In genomic region chr5:17816170-17816569, GRCm38 (mm10) we compare ENCODE assay signal across 8 mouse cellular contexts.
DNase-seq lines count a peak whose midpoint lies in the region; ATAC-seq and TF ChIP-seq lines count a peak whose summit lies in the region.

No protein-coding gene starts in this region.

- no peak overlapping the region for H3K4me2 ChIP-seq in hindbrain, postnatal 0 days (ENCODE audit: low read depth, low read length)
- no peak overlapping the region for H3K4me2 ChIP-seq in hindbrain, embryonic 13.5 days

- H3K36me3 ChIP-seq in hindbrain, postnatal 0 days (ENCODE audit: insufficient read depth, low read length): no peaks in the 10 kb centered on the region
- no peaks in the 10 kb centered on the region for H3K36me3 ChIP-seq in hindbrain, embryonic 13.5 days
- H3K36me3 ChIP-seq in ES-E14 (ENCODE audit: control insufficient read depth, insufficient read depth, low read length, poor library complexity, severe bottlenecking): no peaks in the 10 kb centered on the region

- no peak for ATAC-seq in hindbrain, postnatal 0 days
- no peak for ATAC-seq in hindbrain, embryonic 13.5 days (ENCODE audit: low FRiP score)

- no peaks in the 10 kb centered on the region for H3K4me1 ChIP-seq in hindbrain, postnatal 0 days (ENCODE audit: insufficient read depth, low read length)
- no peaks in the 10 kb centered on the region for H3K4me1 ChIP-seq in hindbrain, embryonic 13.5 days (replicated peaks)
- H3K4me1 ChIP-seq in ES-E14 (ENCODE audit: control insufficient read depth in 2 of 2, insufficient read depth in 2 of 2, low read length in 2 of 2, poor library complexity in 1 of 2): no peaks in the 10 kb centered on the region

- WGBS in hindbrain, postnatal 0 days: 4% methylated on average over 2 of the region's 2 CpGs
- WGBS in hindbrain, embryonic 13.5 days: 3% methylated on average over 2 of the region's 2 CpGs

- no peak overlapping the region for H3K9ac ChIP-seq in hindbrain, postnatal 0 days (replicated peaks; ENCODE audit: low read length)
- no peak overlapping the region for H3K9ac ChIP-seq in hindbrain, embryonic 13.5 days
- no peak overlapping the region for H3K9ac ChIP-seq in ES-E14 (ENCODE audit: insufficient read depth, low read depth, low read length, poor library complexity, severe bottlenecking)

- H3K27ac ChIP-seq in hindbrain, postnatal 0 days: no peak overlapping the region
- H3K27ac ChIP-seq in hindbrain, embryonic 13.5 days: no peak overlapping the region
- H3K27ac ChIP-seq in ES-E14 (ENCODE audit: insufficient read depth, low read depth, low read length, poor library complexity, severe bottlenecking): no peak overlapping the region

- peak; percentile 60 for DNase-seq in hindbrain, postnatal 0 days (ENCODE audit: low spot score)
- peak; percentile 78 for DNase-seq in 3T3-L1 (ENCODE audit: low read depth, low spot score)
- DNase-seq in ES-E14 (ENCODE audit: low read depth, low spot score): peak; percentile 24
- DNase-seq in hindlimb bud, embryonic 11.5 days (ENCODE audit: extremely low spot score, low read depth, low spot score): peak; percentile 26
- DNase-seq in urinary bladder, postnatal 4 days (ENCODE audit: low spot score in 2 of 2): no peak
- DNase-seq in layer of hippocampus, adult 8-10 months (ENCODE audit: low spot score in 2 of 2): no peak
- no peak for DNase-seq in cerebellum, postnatal 36 days

- peak; percentile 70 for TF ChIP-seq CTCF in hindbrain, postnatal 0 days (IDR thresholded peaks at IDR 0.05; ENCODE audit: low read depth)

- H3K27me3 ChIP-seq in hindbrain, postnatal 0 days (ENCODE audit: insufficient read depth, low read length): no peaks in the 10 kb centered on the region
- H3K27me3 ChIP-seq in hindbrain, embryonic 13.5 days: no peaks in the 10 kb centered on the region

- no peak overlapping the region for H3K4me3 ChIP-seq in hindbrain, postnatal 0 days (ENCODE audit: low read length)
- H3K4me3 ChIP-seq in hindbrain, embryonic 13.5 days: no peak overlapping the region
- no peak overlapping the region for H3K4me3 ChIP-seq in ES-E14 (ENCODE audit: insufficient read depth in 1 of 2, low read depth in 1 of 2, low read length in 2 of 2, poor library complexity in 1 of 2, severe bottlenecking in 1 of 2)

- in situ Hi-C loops in ES-E14 (cut with MboI; ENCODE audit: low sequenced_read_pairs in 2 of 2, unreplicated experiment in 2 of 2): no loop called here

- H3K9me3 ChIP-seq in hindbrain, postnatal 0 days (ENCODE audit: low read length): no peaks in the 10 kb centered on the region
- H3K9me3 ChIP-seq in hindbrain, embryonic 13.5 days: no peaks in the 10 kb centered on the region
- H3K9me3 ChIP-seq in ES-E14 (ENCODE audit: control insufficient read depth, insufficient read depth, low read depth, low read length): no peaks in the 10 kb centered on the region

TF ChIP-seq in ES-E14, 5 proteins besides CTCF, POLR2A, EP300 and RAD21:
- peak; percentile 92 for TF ChIP-seq ZNF384 (IDR thresholded peaks at IDR 0.05; ENCODE audit: low read depth, low read length)
- TF ChIP-seq MAFK (IDR thresholded peaks at IDR 0.05; ENCODE audit: insufficient read depth, low read depth, low read length): no peak
- TF ChIP-seq ZC3H11A (IDR thresholded peaks at IDR 0.05; ENCODE audit: borderline replicate concordance, low read depth, low read length): no peak
- TF ChIP-seq CHD2 (IDR thresholded peaks at IDR 0.05; ENCODE audit: low read depth, low read length): no peak

Comparison
In these comparisons a context has a peak if more than half of its experiments do, and no peak if none do; other contexts are left out.
1. DNase-seq: peak in hindbrain, postnatal 0 days (single experiment), 3T3-L1 (single experiment), ES-E14 (single experiment) and hindlimb bud, embryonic 11.5 days (single experiment); none in urinary bladder, postnatal 4 days (0 of 2), layer of hippocampus, adult 8-10 months (0 of 2) and cerebellum, postnatal 36 days (0 of 2).